Mouse (Mus musculus) lung, adult 2 months (tissue): Measurements from ENCODE around the gene Ryk.

Experiments used
- CTCF ChIP-seq: fragments of 200-500 bp; IDR thresholded peaks from 2 replicates; pipeline ENCODE4 v1.5.1; 2011; ENCODE audit warnings: mild to moderate bottlenecking, low read length, control low read depth; ENCODE audit not compliant: insufficient read depth
- POLR2A ChIP-seq: fragments of 200-500 bp; IDR thresholded peaks from 2 replicates; pipeline ENCODE4 v1.6.1; 2011; ENCODE audit warnings: low read depth, mild to moderate bottlenecking, control low read depth, low read length, borderline replicate concordance; ENCODE audit errors: extremely low read depth

DNA sequence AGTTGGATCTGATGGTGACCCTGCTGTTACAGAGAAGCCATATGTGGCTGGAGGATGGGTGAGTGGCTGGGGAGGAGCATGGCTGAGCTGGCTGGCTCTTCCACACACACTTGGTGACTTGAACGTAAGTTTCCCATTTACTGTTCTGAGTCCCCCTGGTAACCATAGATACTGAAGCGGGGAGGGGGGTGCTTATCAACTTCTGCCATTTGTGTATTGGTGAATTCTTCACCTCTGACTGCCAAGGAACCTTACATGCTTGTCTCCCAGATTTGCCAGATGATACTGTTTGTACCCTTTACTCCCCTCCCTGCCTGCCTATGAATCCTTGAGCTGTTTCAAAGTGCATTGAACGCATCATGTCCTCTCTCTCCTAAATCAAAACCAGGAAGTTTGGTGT lies 27.5 kb downstream of the Ryk start:
- TF ChIP-seq POLR2A (no peak), CTCF (no peak)
